Mouse (Mus musculus) midbrain, embryonic 13.5 days (tissue): ENCODE data around the gene Tmem63c. TPM values are rescaled to one million over a fixed set of nuclear protein-coding genes. Genes with fewer than 3 reads are reported as not detected.
A peak's percentile ranks its signal among the peaks of the same experiment; 100 is the strongest.

Source experiments
- ATAC-seq: fragments of 200-750 bp; cut with Nextera tagmentation; 2 replicates; pipeline ENCODE4 v1.8.0; 2017; ENCODE audit warnings: mild to moderate bottlenecking, moderate TSS enrichment, moderate library complexity
- H3K27ac ChIP-seq: fragments of 300-500 bp; sonication (generic); 2 replicates; pipeline ENCODE4 v1.5.1; 2015; ENCODE audit warnings: inconsistent platforms, mild to moderate bottlenecking, moderate library complexity
- H3K27me3 ChIP-seq: fragments of 300-500 bp; sonication (generic); 2 replicates; pipeline ENCODE4 v1.6.1; 2015; ENCODE audit warnings: mild to moderate bottlenecking, inconsistent platforms
- H3K36me3 ChIP-seq: fragments of 300-500 bp; sonication (generic); 2 replicates; pipeline ENCODE4 v1.6.1; 2015; ENCODE audit warnings: mild to moderate bottlenecking, inconsistent platforms
- H3K4me1 ChIP-seq: fragments of 300-500 bp; sonication (generic); replicated peaks from 2 replicates; pipeline ENCODE4 v1.6.1; 2015; ENCODE audit warnings: inconsistent platforms
- H3K4me2 ChIP-seq: fragments of 300-500 bp; sonication (generic); replicated peaks from 2 replicates; pipeline ENCODE4 v1.6.1; 2015; ENCODE audit warnings: moderate library complexity, mild to moderate bottlenecking, inconsistent platforms
- H3K4me3 ChIP-seq: fragments of 300-500 bp; sonication (generic); replicated peaks from 2 replicates; pipeline ENCODE4 v1.5.1; 2015; ENCODE audit warnings: mild to moderate bottlenecking, inconsistent platforms
- H3K9ac ChIP-seq: fragments of 300-500 bp; sonication (generic); replicated peaks from 2 replicates; pipeline ENCODE4 v1.6.1; 2015; ENCODE audit warnings: mild to moderate bottlenecking, inconsistent platforms
- H3K9me3 ChIP-seq: fragments of 300-500 bp; sonication (generic); 2 replicates; pipeline ENCODE4 v1.6.1; 2016; ENCODE audit warnings: mild to moderate bottlenecking, inconsistent platforms
- WGBS: fragments of 180-500 bp; shearing (Covaris S2); methylation state at CpG from one replicate; pipeline ENCODE4 v1.1.7; 2015; 5-methylcytosine and 5-hydroxymethylcytosine counted together
- polyA plus RNA-seq: library from polyadenylated mRNA; unstranded; fragments of >200 nt; fragmentation: Nextera tagmentation; extraction: Ambion mirVana; gene quantifications from 2 replicates; pipeline ENCODE4 v1.2.1, GENCODE M21; 2015

Gene Tmem63c
- polyA plus RNA-seq, 1 experiment from 2014 or later = 4.3 TPM

DNA sequence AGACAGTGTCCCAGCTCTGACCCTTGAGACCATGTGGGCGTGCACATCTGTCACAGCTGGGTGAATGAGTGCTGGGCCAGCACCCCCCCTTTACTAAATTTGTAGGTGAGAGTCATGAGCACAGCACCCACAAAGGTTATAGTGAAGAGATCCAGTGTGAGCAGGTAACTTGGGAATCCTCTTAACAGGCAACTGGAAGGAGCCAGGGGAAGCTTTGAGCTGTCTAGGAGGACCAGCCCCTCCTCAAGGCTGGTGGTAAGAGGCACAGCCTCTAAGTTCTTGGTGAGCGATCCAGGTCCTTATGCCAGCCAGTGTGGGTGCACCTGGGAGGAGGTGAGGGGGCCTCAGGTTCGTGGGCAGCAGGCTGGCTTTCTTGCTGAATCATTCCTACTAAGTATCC is 17.5 kb upstream of the Tmem63c start:
- peaks cover 22% of the 10 kb centered on the region for H3K4me1 ChIP-seq
- H3K27me3 ChIP-seq = no peaks in the 10 kb centered on the region
- no peak overlapping the region for H3K4me3 ChIP-seq
- no peaks in the 10 kb centered on the region for H3K9me3 ChIP-seq
- H3K36me3 ChIP-seq = no peaks in the 10 kb centered on the region
- no peak overlapping the region for H3K4me2 ChIP-seq
- no peak overlapping the region for H3K27ac ChIP-seq
- no peak for ATAC-seq
- 57% methylated on average over 3 of the region's 3 CpGs for WGBS
- H3K9ac ChIP-seq = no peak overlapping the region

DNA sequence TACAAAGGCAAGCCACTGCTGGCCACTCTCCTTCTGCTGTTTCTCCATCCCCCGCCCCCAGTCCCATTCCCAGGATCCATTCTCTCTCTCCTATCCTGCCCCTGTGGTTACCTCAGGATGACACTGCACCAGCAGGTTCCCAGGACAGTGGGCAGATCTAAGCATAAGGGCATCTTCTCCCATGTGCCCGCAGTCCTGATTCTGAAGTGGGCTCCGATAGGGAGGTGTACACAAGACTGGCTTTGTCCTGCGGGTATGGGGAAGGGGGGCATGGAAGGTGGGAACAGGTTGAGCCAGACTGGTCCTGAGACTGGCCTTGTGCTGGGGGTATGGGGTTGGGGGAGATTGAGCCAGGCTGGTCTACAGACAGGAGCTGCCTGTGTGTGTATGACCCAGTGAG is 16.5 kb upstream of the Tmem63c start:
- Histone ChIP-seq H3K27me3 (no peaks in the 10 kb centered on the region), H3K4me2 (no peak overlapping the region), H3K9ac (no peak overlapping the region), H3K4me1 (peaks cover 22% of the 10 kb centered on the region), H3K4me3 (no peak overlapping the region), H3K27ac (peak overlapping the region; percentile 22; the same call in 1 of the 2 replicates), H3K9me3 (no peaks in the 10 kb centered on the region), H3K36me3 (no peaks in the 10 kb centered on the region)
- no peak for ATAC-seq
- 85% methylated on average over 4 of the region's 4 CpGs for WGBS

DNA sequence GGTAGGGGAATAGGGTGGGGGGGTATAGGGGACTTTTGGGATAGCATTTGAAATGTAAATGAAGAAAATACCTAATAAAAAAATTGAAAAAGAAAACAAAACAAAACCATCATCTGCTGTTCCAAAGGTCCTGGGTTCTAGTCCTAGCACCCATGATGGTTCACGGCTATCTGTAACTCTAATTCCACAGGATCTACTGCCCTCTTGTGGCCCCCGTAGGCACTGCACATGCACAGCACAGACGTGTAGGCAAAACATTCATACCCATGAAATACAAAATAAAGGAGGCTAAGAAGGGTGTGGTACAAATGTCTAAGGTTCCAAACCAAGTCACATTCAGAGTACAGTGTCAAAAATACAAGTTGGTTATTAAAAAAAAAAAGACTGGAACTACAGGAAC is 4.1 kb upstream of the Tmem63c start:
- no peaks in the 10 kb centered on the region for H3K9me3 ChIP-seq
- no peaks in the 10 kb centered on the region for H3K27me3 ChIP-seq
- ATAC-seq = no peak
- H3K4me1 ChIP-seq = no peaks in the 10 kb centered on the region
- H3K9ac ChIP-seq = no peak overlapping the region
- 50% methylated on average over 3 of the region's 3 CpGs for WGBS
- no peak overlapping the region for H3K27ac ChIP-seq
- no peak overlapping the region for H3K4me2 ChIP-seq
- no peak overlapping the region for H3K4me3 ChIP-seq
- H3K36me3 ChIP-seq = no peaks in the 10 kb centered on the region

DNA sequence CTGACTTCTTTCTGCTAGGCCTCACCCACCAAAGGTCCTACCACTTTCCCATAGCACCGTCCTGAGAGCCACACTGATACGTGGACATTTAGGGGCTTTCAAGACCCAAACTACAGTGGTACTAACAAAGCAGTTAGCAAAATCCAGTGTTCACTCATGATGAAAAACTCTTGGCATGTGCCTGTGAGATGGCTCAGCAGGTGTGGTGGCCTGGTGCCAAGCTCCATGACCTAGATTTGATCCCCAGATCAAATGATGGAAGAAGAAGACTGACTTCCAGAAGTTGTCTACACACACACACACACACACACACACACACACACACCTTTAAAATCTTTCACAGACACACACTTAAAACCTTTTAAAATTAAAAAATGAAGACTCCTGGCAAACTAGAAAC is 2.4 kb upstream of the Tmem63c start:
- no peaks in the 10 kb centered on the region for H3K36me3 ChIP-seq
- no peaks in the 10 kb centered on the region for H3K4me1 ChIP-seq
- H3K4me2 ChIP-seq = no peak overlapping the region
- H3K9me3 ChIP-seq = no peaks in the 10 kb centered on the region
- no peak overlapping the region for H3K4me3 ChIP-seq
- H3K27me3 ChIP-seq = no peaks in the 10 kb centered on the region
- 86% methylated on average over 2 of the region's 2 CpGs for WGBS
- ATAC-seq = no peak
- H3K9ac ChIP-seq = no peak overlapping the region
- H3K27ac ChIP-seq = no peak overlapping the region

DNA sequence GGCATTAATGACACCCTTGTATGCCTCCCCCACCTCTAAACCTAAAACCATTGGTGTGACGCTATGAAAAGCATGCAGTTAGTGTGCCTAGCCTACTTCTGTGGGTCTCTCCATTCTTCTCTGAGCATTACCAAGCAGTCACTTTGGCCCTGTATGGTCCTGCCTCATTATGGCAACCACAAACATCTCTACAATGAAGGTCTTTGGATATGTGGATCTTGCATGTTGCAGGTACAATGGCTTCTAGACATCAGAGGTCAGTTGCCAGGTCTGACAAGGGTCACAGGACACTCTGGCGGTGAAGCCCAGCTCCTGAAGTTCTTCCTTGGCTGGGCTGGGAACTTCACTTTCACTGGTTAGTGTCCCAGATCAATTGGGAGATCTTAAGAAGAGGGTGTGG is 866 bp downstream of the Tmem63c start:
- H3K27ac ChIP-seq = no peak overlapping the region

DNA sequence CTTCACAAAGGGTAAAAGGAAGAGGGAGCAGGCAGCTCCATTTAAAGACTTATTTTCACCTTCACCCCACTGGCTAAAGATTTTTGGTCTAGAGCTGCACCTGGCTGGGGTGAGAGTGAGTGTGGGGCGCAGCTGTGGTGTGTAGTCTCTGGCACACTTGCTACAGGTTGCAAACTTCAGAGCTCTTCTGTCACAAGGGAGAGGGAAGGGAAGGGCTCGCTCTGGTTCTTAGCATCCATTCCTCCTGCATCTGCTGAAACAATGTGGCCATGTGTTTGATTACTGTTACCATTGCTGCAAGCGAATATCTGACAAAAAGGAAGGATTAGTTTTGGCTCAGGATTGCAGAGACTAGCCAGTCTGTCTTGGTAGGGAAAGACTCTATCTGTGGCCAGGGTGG is 2.3 kb downstream of the Tmem63c start:
- Histone ChIP-seq H3K9ac (no peak overlapping the region), H3K4me3 (no peak overlapping the region), H3K27ac (no peak overlapping the region), H3K36me3 (no peaks in the 10 kb centered on the region), H3K27me3 (peaks cover 10% of the 10 kb centered on the region; the same call in 1 of the 2 replicates), H3K4me1 (peaks cover 18% of the 10 kb centered on the region), H3K9me3 (no peaks in the 10 kb centered on the region), H3K4me2 (no peak overlapping the region)
- WGBS = 76% methylated on average over 3 of the region's 3 CpGs
- no peak for ATAC-seq

More for the DNA sequence above, 866 bp downstream of the Tmem63c start:
- no peak overlapping the region for H3K4me3 ChIP-seq
- no peaks in the 10 kb centered on the region for H3K9me3 ChIP-seq
- 0 out of 2 replicates have a peak, but pooled peaks cover 3% of the 10 kb centered on the region for H3K27me3 ChIP-seq
- H3K4me2 ChIP-seq = no peak overlapping the region
- WGBS = 92% methylated on average over 2 of the region's 2 CpGs
- ATAC-seq = no peak
- H3K9ac ChIP-seq = no peak overlapping the region
- H3K36me3 ChIP-seq = no peaks in the 10 kb centered on the region
- peaks cover 9% of the 10 kb centered on the region for H3K4me1 ChIP-seq

DNA sequence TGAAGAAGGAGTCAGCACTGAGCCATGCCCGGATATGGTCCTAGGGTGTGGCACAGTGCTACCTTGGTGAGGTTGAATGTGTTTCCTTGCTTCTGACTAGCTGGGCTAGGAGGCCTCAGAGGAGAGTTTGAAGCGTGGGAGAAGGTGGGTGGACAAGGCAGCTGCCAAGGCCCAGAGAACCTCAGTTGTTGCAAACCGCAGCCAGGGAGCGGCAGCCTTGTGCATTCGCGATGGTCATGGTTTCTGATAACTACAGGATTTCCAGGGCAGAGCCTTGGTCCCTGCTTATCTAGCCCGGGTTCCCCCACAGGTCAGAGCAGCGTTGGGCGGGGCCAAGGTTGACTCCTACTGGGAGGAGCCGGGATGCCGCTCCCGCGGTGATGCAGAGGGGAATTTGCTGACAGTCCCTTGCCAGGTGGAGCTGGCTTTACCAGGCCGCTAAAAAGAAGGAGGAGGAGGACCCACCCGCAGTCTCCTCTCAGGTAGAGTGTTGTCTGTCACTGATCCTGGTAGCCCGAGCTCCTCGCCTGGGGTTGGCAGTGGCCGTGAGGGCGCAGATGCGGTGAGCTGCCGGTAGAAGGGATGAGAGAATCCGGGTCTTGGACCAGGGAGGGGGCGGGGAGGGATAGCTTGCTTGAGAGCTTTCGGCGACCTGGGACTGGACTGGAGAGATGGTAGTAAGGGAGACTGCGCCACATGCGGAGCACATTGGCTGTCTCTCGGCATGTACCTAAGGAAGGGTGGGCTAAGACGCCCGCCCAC is 5.2 kb downstream of the Tmem63c start:
- Histone ChIP-seq H3K27me3 (peaks cover 17% of the 10 kb centered on the region; the same call in 1 of the 2 replicates), H3K9me3 (no peaks in the 10 kb centered on the region), H3K36me3 (no peaks in the 10 kb centered on the region), H3K4me2 (peak overlapping the region; percentile 63), H3K4me3 (peak overlapping the region; percentile 50), H3K4me1 (peaks cover 18% of the 10 kb centered on the region), H3K27ac (peak overlapping the region; percentile 73), H3K9ac (peak overlapping the region; percentile 74)
- 4% methylated on average over 30 of the region's 30 CpGs for WGBS
- peak; percentile 86 for ATAC-seq

DNA sequence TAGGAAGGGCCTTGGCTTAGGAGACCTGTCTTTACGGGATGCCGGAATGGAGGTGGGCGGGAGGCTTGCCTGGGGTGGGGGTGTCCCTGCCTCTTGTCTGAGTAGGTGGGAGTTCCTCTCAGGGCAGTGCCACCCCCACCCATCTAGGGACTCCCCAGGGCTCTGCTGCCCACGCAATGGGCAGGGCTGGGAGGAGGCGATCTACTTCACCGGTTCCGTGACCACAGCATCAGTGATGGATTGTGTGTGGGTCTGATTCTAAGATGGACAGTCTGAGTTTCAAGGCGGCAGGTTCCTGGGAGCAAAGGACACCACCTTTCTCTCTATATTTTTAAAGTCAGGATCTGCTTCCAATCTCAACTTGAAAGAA is 5.7 kb downstream of the Tmem63c start:
- ATAC-seq = no peak
- peak overlapping the region; percentile 50 for H3K4me3 ChIP-seq
- H3K27me3 ChIP-seq = peaks cover 17% of the 10 kb centered on the region; the same call in 1 of the 2 replicates
- WGBS = 14% methylated on average over 8 of the region's 8 CpGs
- H3K9ac ChIP-seq = peak overlapping the region; percentile 74
- peak overlapping the region; percentile 73 for H3K27ac ChIP-seq
- H3K9me3 ChIP-seq = no peaks in the 10 kb centered on the region
- no peaks in the 10 kb centered on the region for H3K36me3 ChIP-seq
- H3K4me2 ChIP-seq = peak overlapping the region; percentile 63
- peaks cover 18% of the 10 kb centered on the region for H3K4me1 ChIP-seq

DNA sequence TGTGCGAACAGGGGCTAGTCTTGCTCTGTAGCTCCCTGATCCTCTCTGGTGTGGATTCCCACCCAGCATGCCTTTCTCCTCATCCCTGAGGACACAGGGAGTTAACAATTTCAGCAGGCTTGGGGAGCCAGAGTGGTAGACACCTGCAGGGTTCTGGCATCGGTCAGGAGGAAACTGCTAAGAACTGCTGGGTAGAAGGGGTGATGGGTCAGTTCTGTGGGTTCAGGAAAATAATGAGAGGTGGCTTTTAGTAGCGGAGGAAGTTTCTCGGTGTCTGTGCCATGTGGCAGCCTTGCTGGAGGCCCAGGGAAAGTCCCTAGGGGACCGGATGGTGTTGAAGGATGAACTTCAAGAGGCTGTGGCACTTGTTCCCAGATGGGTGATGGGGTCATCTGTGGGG is 6.3 kb downstream of the Tmem63c start:
- H3K36me3 ChIP-seq = no peaks in the 10 kb centered on the region
- WGBS = 62% methylated on average over 5 of the region's 5 CpGs
- no peak for ATAC-seq
- no peak overlapping the region for H3K27ac ChIP-seq
- H3K4me1 ChIP-seq = peaks cover 18% of the 10 kb centered on the region
- peak overlapping the region; percentile 74; the same call in 1 of the 2 replicates for H3K9ac ChIP-seq
- peak overlapping the region; percentile 63 for H3K4me2 ChIP-seq
- peak overlapping the region; percentile 50 for H3K4me3 ChIP-seq
- H3K9me3 ChIP-seq = no peaks in the 10 kb centered on the region
- H3K27me3 ChIP-seq = peaks cover 17% of the 10 kb centered on the region; the same call in 1 of the 2 replicates

DNA sequence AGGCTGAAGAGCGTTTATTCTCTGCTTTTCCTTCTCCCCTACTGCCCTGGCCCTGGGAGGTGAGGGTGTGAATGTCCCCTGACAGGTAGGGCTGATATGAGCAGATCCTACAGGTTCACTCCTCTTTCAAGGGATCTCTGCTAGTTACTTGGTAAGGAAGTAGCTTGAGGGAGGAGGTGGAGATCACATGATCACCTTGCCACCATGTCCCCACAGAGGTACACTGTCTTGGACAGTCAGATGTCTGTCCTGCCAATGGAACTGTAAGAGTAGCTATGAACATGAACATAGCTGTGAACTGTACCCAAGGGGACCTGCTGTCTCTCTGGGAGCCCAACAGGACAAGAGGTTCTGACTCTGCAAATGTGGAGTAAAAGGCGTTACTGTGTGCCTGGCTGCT is 6.9 kb downstream of the Tmem63c start:
- 79% methylated on average over 2 of the region's 2 CpGs for WGBS
- H3K4me2 ChIP-seq = no peak overlapping the region
- H3K4me3 ChIP-seq = no peak overlapping the region
- H3K9me3 ChIP-seq = no peaks in the 10 kb centered on the region
- no peaks in the 10 kb centered on the region for H3K36me3 ChIP-seq
- no peak overlapping the region for H3K27ac ChIP-seq
- peaks cover 17% of the 10 kb centered on the region; the same call in 1 of the 2 replicates for H3K27me3 ChIP-seq
- H3K9ac ChIP-seq = no peak overlapping the region
- H3K4me1 ChIP-seq = peaks cover 18% of the 10 kb centered on the region
- no peak for ATAC-seq

DNA sequence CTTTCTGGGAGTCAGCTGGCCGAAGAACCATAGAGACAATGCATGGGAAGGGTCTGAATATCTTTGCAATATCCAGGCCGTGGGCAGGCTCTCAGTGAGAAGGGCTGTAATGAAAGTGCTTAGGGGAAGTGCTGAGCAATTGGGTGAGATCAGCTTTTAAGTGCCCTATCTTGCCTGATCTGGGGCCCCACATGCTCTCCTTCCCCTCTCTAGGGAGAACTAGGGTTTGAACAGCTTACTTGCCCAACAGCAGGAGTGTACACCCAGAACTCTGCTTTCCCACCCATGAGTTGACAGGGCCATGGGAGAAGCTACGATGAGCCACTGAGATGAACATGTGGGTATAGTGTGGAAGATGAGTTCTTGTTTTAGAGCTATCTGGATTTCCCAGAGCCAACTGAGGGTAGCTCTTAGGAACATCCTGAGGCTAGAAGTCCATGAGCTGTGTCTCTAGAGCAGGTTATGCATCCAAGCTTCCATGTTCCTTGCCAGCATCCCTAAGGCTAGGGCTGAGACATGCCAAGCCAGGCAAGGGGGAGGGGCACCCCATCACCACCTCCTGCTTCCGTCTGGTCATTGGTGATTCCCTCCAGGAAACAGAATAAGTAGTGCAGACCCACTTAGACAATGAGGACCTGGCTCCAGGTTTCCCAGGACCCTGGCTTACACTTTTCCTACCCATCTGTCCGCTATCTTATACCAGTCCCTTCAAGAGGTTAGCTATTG is 8.3 kb downstream of the Tmem63c start:
- Histone ChIP-seq H3K27me3 (peaks cover 17% of the 10 kb centered on the region; the same call in 1 of the 2 replicates), H3K27ac (no peak overlapping the region), H3K4me1 (peaks cover 18% of the 10 kb centered on the region), H3K4me2 (no peak overlapping the region), H3K9me3 (no peaks in the 10 kb centered on the region), H3K9ac (no peak overlapping the region), H3K36me3 (no peaks in the 10 kb centered on the region), H3K4me3 (no peak overlapping the region)
- ATAC-seq = no peak
- 69% methylated on average over 5 of the region's 5 CpGs for WGBS

DNA sequence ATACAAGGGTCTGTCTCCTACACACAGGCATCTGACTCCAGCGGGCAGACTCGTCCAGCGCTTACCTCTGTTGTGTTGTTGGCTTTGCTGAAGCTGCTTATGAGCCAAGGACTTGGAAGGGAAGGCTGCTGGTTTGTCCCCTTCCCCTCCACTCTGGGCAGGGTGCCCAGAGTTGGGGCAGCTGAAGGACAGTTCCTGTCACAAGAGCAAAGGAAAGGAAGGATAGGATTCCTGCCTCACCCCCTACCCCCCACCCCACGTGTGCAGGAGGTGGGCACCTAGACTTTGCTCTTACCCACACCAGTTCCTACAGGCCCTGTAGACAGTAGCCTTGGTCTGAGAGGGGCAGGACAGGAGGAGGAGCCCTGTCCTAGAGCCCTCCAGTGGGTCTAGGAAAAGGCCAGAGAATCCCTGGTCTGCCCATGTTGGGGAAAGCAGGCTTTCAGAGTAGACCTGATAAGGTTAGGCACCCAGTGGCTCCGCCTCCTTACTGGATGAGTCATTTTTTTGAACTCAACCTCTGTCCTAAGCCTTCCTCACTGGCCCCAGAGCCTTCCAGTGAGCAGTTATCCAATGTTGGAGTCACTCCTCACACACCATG is 10.1 kb downstream of the Tmem63c start:
- H3K36me3 ChIP-seq = no peaks in the 10 kb centered on the region
- no peak overlapping the region for H3K4me2 ChIP-seq
- ATAC-seq = no peak
- no peak overlapping the region for H3K4me3 ChIP-seq
- H3K9me3 ChIP-seq = no peaks in the 10 kb centered on the region
- no peak overlapping the region for H3K27ac ChIP-seq
- peaks cover 16% of the 10 kb centered on the region for H3K4me1 ChIP-seq
- peaks cover 17% of the 10 kb centered on the region; the same call in 1 of the 2 replicates for H3K27me3 ChIP-seq
- no peak overlapping the region for H3K9ac ChIP-seq
- 87% methylated on average over 5 of the region's 5 CpGs for WGBS
